Mouse (Mus musculus): ENCODE measurements at regions not wholly inside any gene's neighbourhood (a gene's known extent, or its start where the extent isn't known, plus 50 kb on each side); places are given as distances from the start of the nearest gene placed in this dataset.
"Not testable (repeated sequence)": the region's sequence is repeated elsewhere in the genome, so short reads cannot be mapped to it uniquely, and the experiment has no call there.

GRCm38 (mm10) chr14:86339007-86339406 lies 802.0 kb downstream of the Diaph3 start:
- Histone ChIP-seq H3K4me1 (no peaks in the 10 kb centered on the region), H3K27ac (replicated peaks) (no peak overlapping the region), H3K27me3 (ENCODE audit: low read depth, poor library complexity, severe bottlenecking) (no peaks in the 10 kb centered on the region), H3K9me3 (replicated peaks) (no peaks in the 10 kb centered on the region), H3K36me3 (no peaks in the 10 kb centered on the region), H3K4me3 (no peak overlapping the region)
- no peak for DNase-seq (ENCODE audit: low spot score)
- 87% methylated on average over 6 of the region's 6 CpGs for whole genome bisulfite sequencing

- Histone ChIP-seq H3K27ac (replicated peaks) (no peak overlapping the region), H3K4me1 (no peaks in the 10 kb centered on the region), H3K36me3 (no peaks in the 10 kb centered on the region), H3K4me3 (no peak overlapping the region), H3K9me3 (replicated peaks) (no peaks in the 10 kb centered on the region), H3K27me3 (ENCODE audit: low read depth, poor library complexity, severe bottlenecking) (no peaks in the 10 kb centered on the region)
- 85% methylated on average over 5 of the region's 5 CpGs for WGBS
- no peak for DNase-seq (ENCODE audit: low spot score)
These were observed 804.0 kb downstream of the Diaph3 start for GRCm38 (mm10) chr14:86337052-86337451.

DNA sequence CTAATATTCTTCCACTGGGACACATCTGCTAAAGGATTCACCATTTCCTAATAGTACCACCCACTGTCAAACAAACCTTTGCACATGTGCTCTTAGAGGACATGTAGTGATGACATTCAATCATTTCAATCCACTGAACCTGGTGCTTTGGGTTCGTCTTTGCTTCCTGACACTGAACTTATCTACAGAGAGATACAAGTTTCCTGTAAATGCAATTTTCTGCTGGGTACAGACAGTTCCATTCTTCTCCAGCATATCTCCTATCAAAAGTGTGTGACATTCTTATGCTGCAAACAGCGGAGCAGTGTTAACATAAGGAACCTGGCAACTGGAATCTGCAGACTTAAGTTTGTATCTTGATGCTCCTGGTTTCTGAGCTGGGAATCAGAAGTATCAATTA lies 805.8 kb downstream of the Diaph3 start:
- H3K4me1 ChIP-seq, result no peaks in the 10 kb centered on the region
- H3K27ac ChIP-seq (replicated peaks), result no peak overlapping the region
- DNase-seq (ENCODE audit: low spot score), result no peak
- no peaks in the 10 kb centered on the region for H3K27me3 ChIP-seq (ENCODE audit: low read depth, poor library complexity, severe bottlenecking)
- H3K9me3 ChIP-seq (replicated peaks), result no peaks in the 10 kb centered on the region
- WGBS, result 85% methylated on average over 2 of the region's 2 CpGs
- H3K4me3 ChIP-seq, result no peak overlapping the region
- H3K36me3 ChIP-seq, result no peaks in the 10 kb centered on the region

- 93% methylated on average over 3 of the region's 3 CpGs for WGBS
- Histone ChIP-seq H3K9me3 (replicated peaks) (no peaks in the 10 kb centered on the region), H3K27me3 (ENCODE audit: low read depth, poor library complexity, severe bottlenecking) (no peaks in the 10 kb centered on the region), H3K27ac (replicated peaks) (no peak overlapping the region), H3K4me3 (no peak overlapping the region), H3K4me1 (no peaks in the 10 kb centered on the region), H3K36me3 (no peaks in the 10 kb centered on the region)
- DNase-seq (ENCODE audit: low spot score), result no peak
These were observed 811.9 kb downstream of the Diaph3 start for GRCm38 (mm10) chr14:86329176-86329575.

DNA sequence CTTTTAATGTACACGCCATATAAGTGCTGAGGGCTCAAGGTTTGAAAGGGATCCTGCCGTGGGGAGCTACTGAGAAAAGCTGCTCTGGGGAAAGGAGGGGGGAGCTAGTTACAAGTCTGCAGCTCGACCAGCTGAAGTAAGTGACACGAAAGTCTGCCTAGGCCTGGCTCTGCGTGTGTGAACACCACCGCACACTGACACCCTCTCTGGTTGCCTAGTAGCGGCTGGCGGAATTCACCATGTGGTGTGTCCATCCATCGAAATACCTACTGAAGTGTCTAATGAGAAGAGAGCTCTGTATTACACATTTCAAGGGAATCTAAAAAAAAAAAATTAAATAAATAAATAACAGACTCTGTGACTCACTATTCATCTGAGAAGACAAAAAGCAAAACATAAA lies 813.4 kb downstream of the Diaph3 start:
- H3K9me3 ChIP-seq (replicated peaks), result no peaks in the 10 kb centered on the region
- WGBS, result 63% methylated on average over 9 of the region's 9 CpGs
- no peaks in the 10 kb centered on the region for H3K36me3 ChIP-seq
- DNase-seq (ENCODE audit: low spot score), result no peak
- H3K27ac ChIP-seq (replicated peaks), result no peak overlapping the region
- no peak overlapping the region for H3K4me3 ChIP-seq
- no peaks in the 10 kb centered on the region for H3K27me3 ChIP-seq (ENCODE audit: low read depth, poor library complexity, severe bottlenecking)
- H3K4me1 ChIP-seq, result no peaks in the 10 kb centered on the region

DNA sequence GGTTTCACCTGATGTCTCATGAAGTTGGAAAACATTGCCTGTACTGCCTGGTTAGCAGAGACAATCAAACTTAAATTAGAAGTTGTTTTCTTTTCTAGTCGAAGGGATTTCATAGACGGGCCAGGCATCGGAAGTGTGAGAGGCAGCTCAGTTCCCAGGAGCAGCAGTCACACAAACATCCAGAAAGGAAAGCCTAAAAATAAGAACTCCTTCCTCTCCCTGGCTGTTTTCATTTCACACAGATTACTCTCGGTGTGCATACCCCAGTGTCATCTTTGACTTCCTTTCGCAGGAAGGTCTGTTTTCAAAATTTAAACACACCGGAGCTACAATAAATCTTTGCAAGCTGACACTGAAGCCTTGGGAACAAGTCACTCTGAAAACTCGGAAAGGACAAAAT lies 818.7 kb downstream of the Diaph3 start:
- H3K4me1 ChIP-seq, result no peaks in the 10 kb centered on the region
- H3K36me3 ChIP-seq, result no peaks in the 10 kb centered on the region
- H3K27me3 ChIP-seq (ENCODE audit: low read depth, poor library complexity, severe bottlenecking), result no peaks in the 10 kb centered on the region
- 74% methylated on average over 7 of the region's 7 CpGs for WGBS
- DNase-seq (ENCODE audit: low spot score), result no peak
- H3K27ac ChIP-seq (replicated peaks), result no peak overlapping the region
- no peak overlapping the region for H3K4me3 ChIP-seq
- H3K9me3 ChIP-seq (replicated peaks), result no peaks in the 10 kb centered on the region

- Histone ChIP-seq H3K27ac (replicated peaks) (no peak overlapping the region), H3K9me3 (replicated peaks) (no peaks in the 10 kb centered on the region), H3K27me3 (ENCODE audit: low read depth, poor library complexity, severe bottlenecking) (no peaks in the 10 kb centered on the region), H3K36me3 (no peaks in the 10 kb centered on the region), H3K4me3 (no peak overlapping the region), H3K4me1 (no peaks in the 10 kb centered on the region)
- no peak for DNase-seq (ENCODE audit: low spot score)
- WGBS, result 87% methylated on average over 6 of the region's 6 CpGs
These were observed 825.1 kb downstream of the Diaph3 start for GRCm38 (mm10) chr14:86315974-86316373.

- Histone ChIP-seq H3K4me1 (no peaks in the 10 kb centered on the region), H3K9me3 (replicated peaks) (no peaks in the 10 kb centered on the region), H3K27ac (replicated peaks) (no peak overlapping the region), H3K27me3 (ENCODE audit: low read depth, poor library complexity, severe bottlenecking) (no peaks in the 10 kb centered on the region), H3K4me3 (no peak overlapping the region), H3K36me3 (no peaks in the 10 kb centered on the region)
- no peak for DNase-seq (ENCODE audit: low spot score)
- WGBS, result 78% methylated on average over 7 of the region's 7 CpGs
These were observed 832.0 kb downstream of the Diaph3 start for GRCm38 (mm10) chr14:86308949-86309543.

DNA sequence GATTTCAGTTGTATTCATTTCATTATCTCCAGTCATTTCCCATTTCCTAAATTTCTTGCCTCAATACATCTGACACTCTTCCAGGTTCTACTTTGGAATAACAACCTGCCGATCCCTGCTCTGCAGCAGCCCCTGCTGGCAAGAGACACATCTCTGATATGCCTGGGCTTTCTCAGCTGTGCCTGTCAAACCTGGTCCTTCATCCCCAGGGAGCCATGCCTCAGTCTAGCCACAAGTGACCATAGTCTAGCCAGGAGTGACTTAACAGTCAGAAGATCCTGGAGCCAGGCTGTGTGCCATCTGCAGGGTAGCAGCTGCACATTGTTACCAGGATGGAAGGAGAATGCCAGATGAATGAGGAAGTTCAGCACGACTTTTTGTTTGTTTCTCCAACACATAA lies 833.2 kb downstream of the Diaph3 start:
- Histone ChIP-seq H3K36me3 (no peaks in the 10 kb centered on the region), H3K27me3 (ENCODE audit: low read depth, poor library complexity, severe bottlenecking) (no peaks in the 10 kb centered on the region), H3K4me3 (no peak overlapping the region), H3K27ac (replicated peaks) (no peak overlapping the region), H3K4me1 (no peaks in the 10 kb centered on the region), H3K9me3 (replicated peaks) (no peaks in the 10 kb centered on the region)
- WGBS, result 64% methylated on average over 2 of the region's 2 CpGs
- peak; percentile 17 for DNase-seq (ENCODE audit: low spot score)

- 85% methylated on average over 5 of the region's 5 CpGs for WGBS
- Histone ChIP-seq H3K4me3 (no peak overlapping the region), H3K36me3 (no peaks in the 10 kb centered on the region), H3K4me1 (no peaks in the 10 kb centered on the region), H3K27me3 (ENCODE audit: low read depth, poor library complexity, severe bottlenecking) (no peaks in the 10 kb centered on the region), H3K27ac (replicated peaks) (no peak overlapping the region), H3K9me3 (replicated peaks) (no peaks in the 10 kb centered on the region)
- DNase-seq (ENCODE audit: low spot score), result no peak
These were observed 839.4 kb downstream of the Diaph3 start for GRCm38 (mm10) chr14:86301666-86302065.

GRCm38 (mm10) chr14:86300811-86301210 lies 840.2 kb downstream of the Diaph3 start:
- H3K27me3 ChIP-seq (ENCODE audit: low read depth, poor library complexity, severe bottlenecking), result no peaks in the 10 kb centered on the region
- no peaks in the 10 kb centered on the region for H3K9me3 ChIP-seq (replicated peaks)
- 94% methylated on average over 1 of the region's 1 CpGs for WGBS
- no peaks in the 10 kb centered on the region for H3K4me1 ChIP-seq
- no peak for DNase-seq (ENCODE audit: low spot score)
- no peaks in the 10 kb centered on the region for H3K36me3 ChIP-seq
- H3K4me3 ChIP-seq, result no peak overlapping the region
- H3K27ac ChIP-seq (replicated peaks), result no peak overlapping the region

- H3K4me3 ChIP-seq, result no peak overlapping the region
- no peaks in the 10 kb centered on the region for H3K27me3 ChIP-seq (ENCODE audit: low read depth, poor library complexity, severe bottlenecking)
- no peaks in the 10 kb centered on the region for H3K36me3 ChIP-seq
- H3K4me1 ChIP-seq, result no peaks in the 10 kb centered on the region
- 60% methylated on average over 2 of the region's 2 CpGs for WGBS
- no peak overlapping the region for H3K27ac ChIP-seq (replicated peaks)
- DNase-seq (ENCODE audit: low spot score), result no peak
- H3K9me3 ChIP-seq (replicated peaks), result no peaks in the 10 kb centered on the region
These were observed 843.0 kb downstream of the Diaph3 start for GRCm38 (mm10) chr14:86297991-86298390.

- H3K27me3 ChIP-seq (ENCODE audit: low read depth, poor library complexity, severe bottlenecking); H3K36me3 ChIP-seq; H3K4me1 ChIP-seq; H3K4me3 ChIP-seq; H3K27ac ChIP-seq (replicated peaks); DNase-seq (ENCODE audit: low spot score); H3K9me3 ChIP-seq (replicated peaks): not testable (repeated sequence)
- whole genome bisulfite sequencing, result 84% methylated on average over 5 of the region's 5 CpGs
These were observed 846.4 kb downstream of the Diaph3 start for GRCm38 (mm10) chr14:86294606-86295005.

DNA sequence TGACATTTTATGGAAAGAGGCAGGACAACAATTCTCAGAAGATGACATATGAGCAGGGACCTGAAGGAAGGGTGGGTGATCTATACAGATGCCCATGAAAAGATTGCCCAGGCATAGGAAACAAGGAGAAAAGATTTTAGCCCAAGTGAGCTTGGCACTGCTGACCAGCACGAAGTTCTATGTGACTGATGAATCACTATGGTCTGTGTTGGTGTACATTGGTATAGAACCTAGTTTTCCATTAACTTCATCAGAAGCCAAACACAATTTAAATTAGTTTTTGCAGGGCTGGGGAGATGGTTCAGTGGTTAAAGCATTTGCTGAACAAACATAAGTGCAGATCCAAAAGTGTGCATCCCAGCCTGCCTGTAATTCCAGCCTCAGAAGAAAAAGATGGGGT lies 847.2 kb downstream of the Diaph3 start:
- H3K27ac ChIP-seq (replicated peaks), result no peak overlapping the region
- H3K9me3 ChIP-seq (replicated peaks), result no peaks in the 10 kb centered on the region
- H3K4me1 ChIP-seq, result no peaks in the 10 kb centered on the region
- no peaks in the 10 kb centered on the region for H3K36me3 ChIP-seq
- no peak for DNase-seq (ENCODE audit: low spot score)
- H3K4me3 ChIP-seq, result no peak overlapping the region
- no peaks in the 10 kb centered on the region for H3K27me3 ChIP-seq (ENCODE audit: low read depth, poor library complexity, severe bottlenecking)
- WGBS, result 79% methylated on average over 1 of the region's 1 CpGs
